Mouse (Mus musculus) adrenal gland, postnatal 0 days (tissue): ENCODE data around the gene Mcrs1. TPM values are rescaled to one million over a fixed set of nuclear protein-coding genes. Genes with fewer than 3 reads are reported as not detected.

ENCODE experiments used
- polyA plus RNA-seq: library from polyadenylated mRNA; unstranded; fragments of >200 nt; fragmentation: Nextera tagmentation; extraction: Ambion mirVana; gene quantifications from 2 replicates; pipeline ENCODE4 v1.2.1, GENCODE M21; 2015

Gene Mcrs1
- 84.0 and 84.4 TPM in 2 replicates for polyA plus RNA-seq

DNA sequence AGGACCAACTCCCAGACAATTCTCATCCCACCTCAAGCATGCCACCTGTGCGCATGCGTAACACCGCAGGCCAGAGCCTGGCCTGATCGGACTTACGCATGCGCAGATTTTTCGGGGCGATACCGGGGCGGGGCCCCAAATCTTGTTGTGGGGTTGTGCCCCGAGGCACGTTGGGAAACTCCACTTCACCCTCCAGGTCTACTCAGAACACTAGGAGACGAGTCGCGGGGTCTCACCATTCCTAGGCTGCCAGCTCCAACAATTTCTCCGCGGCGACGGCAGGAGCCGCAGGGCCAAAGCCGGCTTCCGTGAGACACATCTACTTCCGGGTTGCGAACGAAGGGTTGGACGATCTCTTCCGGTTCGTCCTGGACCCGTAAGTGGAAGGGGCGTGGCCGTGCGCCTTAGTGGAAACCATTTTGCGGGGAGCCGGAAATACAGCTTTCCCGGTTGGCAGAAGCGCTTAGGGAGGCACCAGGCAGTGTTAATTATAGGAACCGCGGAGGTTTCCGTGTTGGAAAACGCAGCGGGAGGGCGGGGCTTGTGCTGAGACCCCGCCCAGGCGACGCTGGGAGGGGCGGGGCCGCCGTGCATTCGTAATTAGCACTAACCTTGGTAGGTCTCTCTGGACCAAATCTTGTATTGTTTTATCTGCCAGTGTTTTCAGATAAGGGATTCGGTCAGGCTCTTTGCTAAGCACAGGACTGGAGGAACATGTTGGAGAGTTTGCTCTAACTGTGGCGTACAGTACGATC, at the start of gene Mcrs1:
Gene Mcrs1, minus strand, starts transcription at position 336 of the 755 bp plus-strand sequence.

GRCm38 (mm10) chr15:99295484-99295981, 43.8 kb upstream of the Mcrs1 start, which contains the start of gene Fam186b:
TSS of gene Fam186b (minus strand) at chr15:99295888.

GRCm38 (mm10) chr15:99294813-99295374, 43.1 kb upstream of the Mcrs1 start, which contains the start of gene Prpf40b:
TSS of gene Prpf40b (plus strand) at chr15:99295087.

DNA sequence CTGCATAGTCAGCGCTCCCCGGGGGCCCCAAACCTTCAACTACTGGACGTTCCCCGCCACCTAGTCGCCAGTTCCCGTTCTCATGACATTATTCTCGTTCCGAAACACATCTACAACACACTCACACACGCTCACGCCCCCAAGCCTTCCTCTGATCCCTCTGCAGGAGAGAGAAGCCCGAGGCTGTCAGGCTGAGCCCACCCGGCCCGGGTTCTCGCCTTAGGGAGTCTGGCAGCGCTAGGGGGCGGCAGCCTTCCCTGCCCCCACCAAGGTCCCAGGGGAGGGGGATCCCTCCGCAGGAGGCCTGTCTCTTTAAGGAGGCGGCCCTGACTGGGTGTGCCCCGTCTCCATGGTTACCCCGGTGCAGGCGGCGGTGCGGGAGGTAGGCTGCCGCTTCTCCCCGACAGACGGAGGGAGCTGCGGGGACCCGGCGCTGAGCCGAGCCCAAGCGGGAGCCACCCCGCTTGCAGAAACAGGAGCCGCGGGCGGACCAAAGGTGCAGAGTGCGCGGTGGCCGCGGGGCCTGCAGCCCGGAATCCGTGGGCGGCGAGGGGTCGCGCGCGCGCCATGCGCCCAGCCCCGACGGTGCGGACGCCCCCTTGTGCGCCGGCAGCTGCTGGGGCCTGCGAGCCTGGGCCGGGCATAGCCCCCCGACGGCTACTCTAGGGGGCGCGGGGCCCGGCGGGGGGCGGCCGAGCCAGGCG, 27.4 kb downstream of the Mcrs1 start, which contains the start of gene Kcnh3:
Gene Kcnh3, plus strand, starts transcription at position 654 of the 704 bp plus-strand sequence.

Other genes starting within 250 kb of the Mcrs1 start
- gene Tuba1c, start 222.1 kb downstream of the Mcrs1 start, polyA plus RNA-seq, result 86.3 and 141 TPM in 2 replicates
- 69.2 and 285 TPM in 2 replicates for gene Prph, start 196.8 kb downstream of the Mcrs1 start, polyA plus RNA-seq
- 5.4 and 6.5 TPM in 2 replicates for gene Troap, start 177.4 kb downstream of the Mcrs1 start, polyA plus RNA-seq
- gene C1ql4, start 164.1 kb downstream of the Mcrs1 start, polyA plus RNA-seq, result 0.19 and 0.26 TPM in 2 replicates
- 1.2 and 2.4 TPM in 2 replicates for gene Dnajc22, start 158.8 kb downstream of the Mcrs1 start, polyA plus RNA-seq
- 15.4 and 21.1 TPM in 2 replicates for gene Spats2, start 126.0 kb downstream of the Mcrs1 start, polyA plus RNA-seq
- 0.93 and 1.0 TPM in 2 replicates for gene Kcnh3, start 27.1 kb downstream of the Mcrs1 start, polyA plus RNA-seq
- 27.4 and 36.5 TPM in 2 replicates for gene Prpf40b, start 43.1 kb upstream of the Mcrs1 start, polyA plus RNA-seq
- 0.95 and 1.5 TPM in 2 replicates for gene Fam186b, start 43.9 kb upstream of the Mcrs1 start, polyA plus RNA-seq
- gene Fmnl3, start 118.5 kb upstream of the Mcrs1 start, polyA plus RNA-seq, result 13.8 and 15.7 TPM in 2 replicates
- gene Tmbim6, start 140.9 kb upstream of the Mcrs1 start, polyA plus RNA-seq, result 285 and 508 TPM in 2 replicates
- 7.1 and 9.6 TPM in 2 replicates for gene Nckap5l, start 205.8 kb upstream of the Mcrs1 start, polyA plus RNA-seq
- 6.8 and 9.1 TPM in 2 replicates for gene Bcdin3d, start 222.8 kb upstream of the Mcrs1 start, polyA plus RNA-seq